Mouse (Mus musculus): ENCODE measurements at regions not wholly inside any gene's neighbourhood (a gene's known extent, or its start where the extent isn't known, plus 50 kb on each side); places are given as distances from the start of the nearest gene placed in this dataset.

DNA sequence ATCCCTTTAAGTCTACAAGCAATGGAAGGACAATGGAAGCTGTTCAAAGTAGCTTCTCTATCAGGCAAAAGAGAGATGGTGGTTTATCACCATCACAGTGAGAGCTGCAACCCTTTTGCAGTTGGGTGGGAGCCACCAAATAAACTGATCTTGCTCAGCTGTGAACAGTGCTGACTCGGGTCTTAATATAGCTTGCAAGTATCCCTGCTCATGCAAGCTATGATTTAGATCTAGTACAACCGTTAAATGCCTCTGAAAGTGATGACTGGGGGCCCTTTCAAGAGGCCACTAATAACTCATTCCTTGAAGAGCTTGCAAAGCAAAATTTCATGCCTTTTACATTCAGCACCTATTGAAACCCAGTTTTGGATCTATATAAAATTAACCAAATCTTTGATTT, 1154.5 kb upstream of the Lrrtm3 start:
- no peaks in the 10 kb centered on the region for H3K27me3 ChIP-seq (ENCODE audit: control insufficient read depth, insufficient read depth, low read length)
- no peaks in the 10 kb centered on the region for H3K36me3 ChIP-seq (ENCODE audit: control insufficient read depth, insufficient read depth, low read length)
- no peak overlapping the region for H3K9ac ChIP-seq (ENCODE audit: low read depth, low read length)
- no peak for DNase-seq (ENCODE audit: extremely low read depth, low read depth, low spot score)
- no peak for TF ChIP-seq POLR2A (IDR thresholded peaks at IDR 0.05; ENCODE audit: extremely low read depth, insufficient read depth, low read length)
- no peak for TF ChIP-seq CTCF (IDR thresholded peaks at IDR 0.05; ENCODE audit: low read depth, low read length)
- no peaks in the 10 kb centered on the region for H3K4me1 ChIP-seq (ENCODE audit: control insufficient read depth, insufficient read depth, low read length)
- 69% methylated on average over 2 of the region's 2 CpGs for WGBS
- H3K27ac ChIP-seq (replicated peaks; ENCODE audit: insufficient read depth, low read depth, low read length) = no peak overlapping the region
- H3K4me3 ChIP-seq (ENCODE audit: insufficient read depth, low read depth, low read length) = no peak overlapping the region
- no peaks in the 10 kb centered on the region for H3K79me2 ChIP-seq (ENCODE audit: control insufficient read depth, insufficient read depth, low read length)

DNA sequence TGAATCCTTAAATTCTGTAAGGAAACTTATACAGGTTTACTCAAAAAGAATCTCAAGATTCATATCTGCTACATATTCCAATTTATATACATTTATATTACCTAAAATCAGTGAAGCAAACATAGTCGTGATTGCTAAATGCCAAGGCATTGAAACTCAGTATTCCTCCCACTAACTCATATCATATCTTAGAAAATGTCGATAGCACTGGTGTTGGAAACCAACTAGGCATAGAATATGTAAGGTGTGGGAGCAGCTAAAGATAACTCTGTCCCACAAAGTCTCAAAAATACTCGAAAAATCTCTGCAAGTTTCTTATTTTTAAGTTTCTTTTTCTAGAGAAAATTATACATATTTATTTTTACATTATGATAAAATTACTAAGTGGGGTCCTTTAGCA, 1134.1 kb upstream of the Lrrtm3 start:
- H3K79me2 ChIP-seq (ENCODE audit: control insufficient read depth, insufficient read depth, low read length) = no peaks in the 10 kb centered on the region
- no peaks in the 10 kb centered on the region for H3K36me3 ChIP-seq (ENCODE audit: control insufficient read depth, insufficient read depth, low read length)
- no peaks in the 10 kb centered on the region for H3K27me3 ChIP-seq (ENCODE audit: control insufficient read depth, insufficient read depth, low read length)
- DNase-seq (ENCODE audit: extremely low read depth, low read depth, low spot score) = no peak
- TF ChIP-seq POLR2A (IDR thresholded peaks at IDR 0.05; ENCODE audit: extremely low read depth, insufficient read depth, low read length) (no peak), CTCF (IDR thresholded peaks at IDR 0.05; ENCODE audit: low read depth, low read length) (no peak)
- no peak overlapping the region for H3K4me3 ChIP-seq (ENCODE audit: insufficient read depth, low read depth, low read length)
- no peaks in the 10 kb centered on the region for H3K4me1 ChIP-seq (ENCODE audit: control insufficient read depth, insufficient read depth, low read length)
- 57% methylated on average over 3 of the region's 3 CpGs for WGBS
- no peak overlapping the region for H3K9ac ChIP-seq (ENCODE audit: low read depth, low read length)
- H3K27ac ChIP-seq (replicated peaks; ENCODE audit: insufficient read depth, low read depth, low read length) = no peak overlapping the region

DNA sequence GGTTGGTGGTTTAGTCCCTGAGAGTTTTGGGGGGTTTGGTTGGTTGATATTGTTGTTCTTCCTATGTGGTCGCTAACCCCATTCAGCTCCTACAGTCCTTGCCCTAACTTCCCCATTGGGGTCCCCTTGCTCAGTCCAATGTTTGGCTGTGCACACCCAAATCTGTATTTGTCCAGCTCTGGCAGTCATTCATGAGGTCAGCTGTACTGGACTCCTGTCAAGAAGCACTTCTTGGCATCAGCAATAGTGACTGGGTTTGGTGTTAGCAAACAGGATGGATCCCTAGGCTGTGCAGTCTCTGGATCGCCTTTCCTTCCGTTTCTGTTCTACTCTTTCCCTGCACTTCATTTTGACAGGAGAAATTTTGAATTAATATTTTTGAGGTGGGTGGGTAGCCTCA, 1131.1 kb upstream of the Lrrtm3 start:
- Histone ChIP-seq H3K36me3 (ENCODE audit: control insufficient read depth, insufficient read depth, low read length) (no peaks in the 10 kb centered on the region), H3K4me1 (ENCODE audit: control insufficient read depth, insufficient read depth, low read length) (no peaks in the 10 kb centered on the region), H3K79me2 (ENCODE audit: control insufficient read depth, insufficient read depth, low read length) (no peaks in the 10 kb centered on the region), H3K4me3 (ENCODE audit: insufficient read depth, low read depth, low read length) (no peak overlapping the region), H3K27ac (replicated peaks; ENCODE audit: insufficient read depth, low read depth, low read length) (no peak overlapping the region), H3K9ac (ENCODE audit: low read depth, low read length) (no peak overlapping the region), H3K27me3 (ENCODE audit: control insufficient read depth, insufficient read depth, low read length) (no peaks in the 10 kb centered on the region)
- TF ChIP-seq POLR2A (IDR thresholded peaks at IDR 0.05; ENCODE audit: extremely low read depth, insufficient read depth, low read length) (no peak), CTCF (IDR thresholded peaks at IDR 0.05; ENCODE audit: low read depth, low read length) (no peak)
- no peak for DNase-seq (ENCODE audit: extremely low read depth, low read depth, low spot score)
- 93% methylated on average over 3 of the region's 3 CpGs for WGBS

DNA sequence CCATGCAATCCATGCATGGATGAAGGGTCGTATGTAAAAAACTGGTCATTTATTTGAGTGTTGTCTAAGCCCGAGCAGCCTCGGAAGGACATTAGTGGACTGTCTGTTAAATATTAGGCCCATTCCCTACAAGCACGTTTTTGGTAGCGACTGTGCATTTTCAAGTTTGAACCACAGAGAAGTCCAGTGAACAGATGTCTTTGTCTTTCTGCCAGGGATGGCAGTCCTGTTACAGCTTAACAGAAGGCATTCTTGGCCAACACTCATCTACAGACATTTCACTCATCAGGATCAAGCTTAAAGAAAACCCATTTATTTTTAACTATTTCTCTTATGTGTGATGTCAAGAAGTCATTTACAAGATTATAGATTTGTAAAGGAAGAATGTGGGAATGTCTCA, 1129.2 kb upstream of the Lrrtm3 start:
- H3K9ac ChIP-seq (ENCODE audit: low read depth, low read length) = no peak overlapping the region
- DNase-seq (ENCODE audit: extremely low read depth, low read depth, low spot score) = no peak
- WGBS = 80% methylated on average over 5 of the region's 5 CpGs
- no peaks in the 10 kb centered on the region for H3K27me3 ChIP-seq (ENCODE audit: control insufficient read depth, insufficient read depth, low read length)
- H3K36me3 ChIP-seq (ENCODE audit: control insufficient read depth, insufficient read depth, low read length) = no peaks in the 10 kb centered on the region
- no peak for TF ChIP-seq CTCF (IDR thresholded peaks at IDR 0.05; ENCODE audit: low read depth, low read length)
- TF ChIP-seq POLR2A (IDR thresholded peaks at IDR 0.05; ENCODE audit: extremely low read depth, insufficient read depth, low read length) = no peak
- no peak overlapping the region for H3K4me3 ChIP-seq (ENCODE audit: insufficient read depth, low read depth, low read length)
- H3K4me1 ChIP-seq (ENCODE audit: control insufficient read depth, insufficient read depth, low read length) = no peaks in the 10 kb centered on the region
- H3K27ac ChIP-seq (replicated peaks; ENCODE audit: insufficient read depth, low read depth, low read length) = no peak overlapping the region
- H3K79me2 ChIP-seq (ENCODE audit: control insufficient read depth, insufficient read depth, low read length) = no peaks in the 10 kb centered on the region

DNA sequence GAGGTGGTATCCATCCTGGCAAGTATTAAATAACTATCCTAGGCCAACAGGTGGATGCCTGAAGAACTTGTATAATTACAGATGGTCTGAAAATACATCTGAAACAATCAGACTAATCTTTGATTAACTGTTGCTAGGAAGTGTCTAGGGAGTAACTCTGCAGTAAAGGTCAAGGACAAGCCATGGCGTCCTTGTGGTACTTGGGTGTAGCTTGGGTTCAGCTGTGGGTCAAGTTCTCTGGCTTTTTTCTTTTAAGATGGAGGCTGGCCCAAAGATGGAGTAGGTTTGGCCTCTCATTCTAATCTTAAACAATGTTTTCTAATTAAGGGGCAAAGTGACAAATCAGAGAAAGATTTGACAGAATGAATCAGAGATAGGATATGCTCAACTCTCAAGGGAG, 1126.1 kb upstream of the Lrrtm3 start:
- Histone ChIP-seq H3K27ac (replicated peaks; ENCODE audit: insufficient read depth, low read depth, low read length) (no peak overlapping the region), H3K9ac (ENCODE audit: low read depth, low read length) (no peak overlapping the region), H3K36me3 (ENCODE audit: control insufficient read depth, insufficient read depth, low read length) (no peaks in the 10 kb centered on the region), H3K27me3 (ENCODE audit: control insufficient read depth, insufficient read depth, low read length) (no peaks in the 10 kb centered on the region), H3K4me3 (ENCODE audit: insufficient read depth, low read depth, low read length) (no peak overlapping the region), H3K4me1 (ENCODE audit: control insufficient read depth, insufficient read depth, low read length) (no peaks in the 10 kb centered on the region), H3K79me2 (ENCODE audit: control insufficient read depth, insufficient read depth, low read length) (no peaks in the 10 kb centered on the region)
- TF ChIP-seq CTCF (IDR thresholded peaks at IDR 0.05; ENCODE audit: low read depth, low read length) (no peak), POLR2A (IDR thresholded peaks at IDR 0.05; ENCODE audit: extremely low read depth, insufficient read depth, low read length) (no peak)
- 70% methylated on average over 1 of the region's 1 CpGs for WGBS
- no peak for DNase-seq (ENCODE audit: extremely low read depth, low read depth, low spot score)

DNA sequence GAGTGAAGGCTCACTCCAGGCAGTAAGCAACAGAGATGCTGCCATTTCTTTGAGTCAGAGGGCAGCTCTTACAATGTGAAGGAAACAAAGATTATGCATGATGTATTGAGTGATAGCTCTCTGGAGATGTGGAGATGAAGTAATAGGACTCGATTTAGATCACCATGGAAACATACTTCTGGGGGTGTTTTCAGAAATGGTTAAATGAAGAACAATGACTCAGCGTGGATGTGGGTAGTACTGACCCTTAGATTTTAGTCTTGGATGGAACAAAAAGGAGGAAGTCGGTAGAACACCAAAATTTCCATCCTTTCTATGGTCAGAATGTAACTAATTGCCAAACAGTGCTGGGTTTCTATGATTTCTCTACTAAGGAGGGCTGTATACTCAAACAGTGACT, 1125.1 kb upstream of the Lrrtm3 start:
- no peak for DNase-seq (ENCODE audit: extremely low read depth, low read depth, low spot score)
- WGBS = 66% methylated on average over 3 of the region's 3 CpGs
- Histone ChIP-seq H3K4me1 (ENCODE audit: control insufficient read depth, insufficient read depth, low read length) (no peaks in the 10 kb centered on the region), H3K79me2 (ENCODE audit: control insufficient read depth, insufficient read depth, low read length) (no peaks in the 10 kb centered on the region), H3K36me3 (ENCODE audit: control insufficient read depth, insufficient read depth, low read length) (no peaks in the 10 kb centered on the region), H3K9ac (ENCODE audit: low read depth, low read length) (no peak overlapping the region), H3K27me3 (ENCODE audit: control insufficient read depth, insufficient read depth, low read length) (no peaks in the 10 kb centered on the region), H3K4me3 (ENCODE audit: insufficient read depth, low read depth, low read length) (no peak overlapping the region), H3K27ac (replicated peaks; ENCODE audit: insufficient read depth, low read depth, low read length) (no peak overlapping the region)
- TF ChIP-seq CTCF (IDR thresholded peaks at IDR 0.05; ENCODE audit: low read depth, low read length) = no peak
- TF ChIP-seq POLR2A (IDR thresholded peaks at IDR 0.05; ENCODE audit: extremely low read depth, insufficient read depth, low read length) = no peak

Measured in liver, adult 2 months (tissue).